ENCODE assay signal across 17 mouse cellular contexts in the genomic region with DNA sequence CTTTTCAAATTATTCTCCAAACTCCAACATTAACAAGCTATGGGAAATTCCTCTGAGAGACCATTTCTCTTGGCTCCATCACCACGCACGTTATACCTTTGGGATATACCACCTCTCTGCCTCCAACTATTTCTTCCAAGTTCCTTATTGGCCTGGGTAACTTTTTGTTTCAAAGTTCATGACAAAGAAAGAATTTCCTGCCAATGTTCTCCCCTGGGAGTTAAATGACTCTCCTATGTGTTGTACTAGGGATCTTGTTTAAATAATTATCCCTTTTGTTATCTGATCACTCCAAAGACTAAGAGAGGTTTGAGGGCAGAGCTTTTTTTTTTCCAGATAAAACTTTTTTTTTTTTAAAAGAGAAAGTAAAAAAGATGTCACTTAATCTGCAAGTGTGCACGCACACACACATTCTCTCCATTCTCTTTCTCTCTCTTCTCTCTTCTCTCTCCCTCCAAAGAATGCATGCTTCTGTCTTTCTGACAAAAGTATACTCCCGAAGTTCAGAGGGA. TPM values are rescaled to one million over a fixed set of nuclear protein-coding genes. Genes with fewer than 3 reads are reported as not detected.
DNase-seq lines count a peak whose midpoint lies in the region; ATAC-seq lines count a peak whose summit lies in the region.
"Had no signal": no experiment of that assay in that cellular context is flagged by ENCODE, and none has a peak within 500 bp of the region (broad histone marks: within the 10 kb centered on the region; RNA-seq: fewer than 3 reads in every experiment).

No protein-coding gene starts in this region.

- H3K4me3 ChIP-seq in limb, embryonic 15.5 days, result no peak overlapping the region
- H3K4me3 ChIP-seq in limb, embryonic 10.5 days, result no peak overlapping the region
- H3K4me3 ChIP-seq: forebrain, embryonic 13.5 days; liver, embryonic 13.5 days; midbrain, embryonic 12.5 days; stomach, embryonic 15.5 days had no signal

- H3K27ac ChIP-seq in limb, embryonic 15.5 days, result peak overlapping the region; percentile 43; the same call in 1 of the 2 replicates
- no peak overlapping the region for H3K27ac ChIP-seq in limb, embryonic 10.5 days
- H3K27ac ChIP-seq: forebrain, embryonic 13.5 days; kidney, postnatal 0 days; liver, embryonic 13.5 days; midbrain, embryonic 12.5 days; stomach, embryonic 15.5 days had no signal

- H3K4me2 ChIP-seq in limb, embryonic 15.5 days, result no peak overlapping the region
- H3K4me2 ChIP-seq: forebrain, embryonic 13.5 days; liver, embryonic 13.5 days; midbrain, embryonic 12.5 days; stomach, embryonic 15.5 days had no signal

- 64% methylated on average over 4 of the region's 4 CpGs for WGBS in limb, embryonic 15.5 days
- 91% methylated on average over 4 of the region's 4 CpGs for WGBS in limb, embryonic 10.5 days

- H3K4me1 ChIP-seq in limb, embryonic 15.5 days, result peaks cover 4% of the 10 kb centered on the region; the same call in 1 of the 2 replicates
- H3K4me1 ChIP-seq in limb, embryonic 10.5 days, result no peaks in the 10 kb centered on the region
- H3K4me1 ChIP-seq: forebrain, embryonic 13.5 days; midbrain, embryonic 12.5 days had no signal

- H3K27me3 ChIP-seq in limb, embryonic 15.5 days, result no peaks in the 10 kb centered on the region
- H3K27me3 ChIP-seq in limb, embryonic 10.5 days (ENCODE audit: low read depth, poor library complexity, severe bottlenecking), result no peaks in the 10 kb centered on the region
- H3K27me3 ChIP-seq: forebrain, embryonic 13.5 days; liver, embryonic 13.5 days; midbrain, embryonic 12.5 days; stomach, embryonic 15.5 days had no signal

- H3K9me3 ChIP-seq in limb, embryonic 15.5 days, result no peaks in the 10 kb centered on the region
- no peaks in the 10 kb centered on the region for H3K9me3 ChIP-seq in limb, embryonic 10.5 days (replicated peaks)
- H3K9me3 ChIP-seq: forebrain, embryonic 13.5 days; liver, embryonic 13.5 days; midbrain, embryonic 12.5 days; stomach, embryonic 15.5 days had no signal

- no peak overlapping the region for H3K9ac ChIP-seq in limb, embryonic 15.5 days
- H3K9ac ChIP-seq: forebrain, embryonic 13.5 days; liver, embryonic 13.5 days; midbrain, embryonic 12.5 days; stomach, embryonic 15.5 days had no signal

- no peak for ATAC-seq in limb, embryonic 15.5 days (ENCODE audit: insufficient number of reproducible peaks, low FRiP score, low TSS enrichment, low read depth)
- ATAC-seq in megakaryocyte progenitor cell, adult 5-6 weeks (replicated peaks; ENCODE audit: poor library complexity), result peak; percentile 19
- ATAC-seq: forebrain, embryonic 13.5 days; lung, postnatal 0 days had no signal

- H3K36me3 ChIP-seq in limb, embryonic 15.5 days, result no peaks in the 10 kb centered on the region
- H3K36me3 ChIP-seq in limb, embryonic 10.5 days, result peaks cover 6% of the 10 kb centered on the region
- H3K36me3 ChIP-seq: stomach, embryonic 15.5 days had no signal

- peak; percentile 62 for DNase-seq in heart, adult 8-10 months (ENCODE audit: low spot score)
- DNase-seq in heart, postnatal 25 days (ENCODE audit: low spot score), result no peak
- no peak for DNase-seq in limb, embryonic 10.5 days (ENCODE audit: low spot score)
- DNase-seq in ZHBTc4 (ENCODE audit: low read depth, low spot score), result peak; percentile 3
- no peak for DNase-seq in thymus, postnatal 14 days
- no peak for DNase-seq in B cell, adult 2 months
- DNase-seq: layer of hippocampus, adult 9-11 months; liver, embryonic 13.5 days; retina, postnatal 1 day; thymus, postnatal 25 days had no signal

- intact Hi-C loops in heart, postnatal 25 days (cut with DNase I), result no loop called here

RNA-seq across cellular contexts. Expression of gene Pkn2, which starts 25.8 kb away (rescaled TPM):
- 10 to 100 TPM; 36.5 to 41.8 (median 38.1) TPM for total RNA-seq in heart, adult 8-10 months (2022)
- total RNA-seq in heart, postnatal 25 days (2021), result 10 to 100 TPM; 42.2 to 42.3 TPM
- polyA plus RNA-seq in limb, embryonic 15.5 days (2015; fragmentation: Nextera tagmentation; extraction: Ambion mirVana), result 31.7 and 39.0 TPM in 2 replicates
- polyA plus RNA-seq in limb, embryonic 10.5 days (2016; fragmentation: Nextera tagmentation; extraction: Ambion mirVana), result 47.4 and 55.6 TPM in 2 replicates
- total RNA-seq in megakaryocyte progenitor cell, adult 5-6 weeks (2015), result 42.1 and 51.9 TPM in 2 replicates
- total RNA-seq in megakaryocyte progenitor cell, adult 5-6 weeks (2017), result 51.3 and 53.8 TPM in 2 replicates

Comparison
In these comparisons a context has a peak if more than half of its experiments do, and no peak if none do; other contexts are left out.
1. DNase-seq: peak in heart, adult 8-10 months (single experiment) and ZHBTc4 (single experiment); none in heart, postnatal 25 days (single experiment), limb, embryonic 10.5 days (single experiment), thymus, postnatal 14 days (single experiment) and B cell, adult 2 months (0 of 2).